Mouse (Mus musculus) MEL (cell line): ENCODE results near the gene Uhrf2. TPM values are rescaled to one million over a fixed set of nuclear protein-coding genes. Genes with fewer than 3 reads are reported as not detected.

Experiments used
- DNase-seq: peaks from one replicate; pipeline ENCODE4 v3.0.0; 2011; ENCODE audit warnings: low read depth, low spot score
- H3K27ac ChIP-seq: 2 replicates; pipeline ENCODE4 v1.5.1; 2012; ENCODE audit warnings: low read depth, mild to moderate bottlenecking, control low read depth, low read length, moderate library complexity; ENCODE audit not compliant: control insufficient read depth
- H3K27me3 ChIP-seq, 2 experiments: fragments of 150-350 bp in 1 of 2; sonication (generic) in 1 of 2; 2 replicates each; pipeline ENCODE4 v1.6.1; 2012; ENCODE audit warnings: low read length in 2 of 2, mild to moderate bottlenecking in 2 of 2, improper control_type of control experiment in 1 of 2, moderate library complexity in 1 of 2; ENCODE audit not compliant: insufficient read depth in 2 of 2, control insufficient read depth in 1 of 2
- H3K36me3 ChIP-seq, 2 experiments: 2 replicates each; pipeline ENCODE4 v1.6.1; 2012 to 2014; ENCODE audit warnings: low read length in 2 of 2, improper control_type of control experiment in 1 of 2, inconsistent platforms in 1 of 2, mild to moderate bottlenecking in 1 of 2; ENCODE audit not compliant: insufficient read depth in 2 of 2, control insufficient read depth in 1 of 2
- H3K4me1 ChIP-seq, 2 experiments: fragments of 150-350 bp in 1 of 2; sonication (generic) in 1 of 2; 2 replicates each; pipeline ENCODE4 v1.6.1; 2012; ENCODE audit warnings: low read length in 2 of 2, improper control_type of control experiment in 1 of 2, mild to moderate bottlenecking in 1 of 2; ENCODE audit not compliant: insufficient read depth in 2 of 2, control insufficient read depth in 1 of 2
- H3K4me3 ChIP-seq, 2 experiments: fragments of 150-350 bp in 1 of 2; sonication (generic) in 1 of 2; 2 replicates each; pipeline ENCODE4 v1.5.1; 2012; ENCODE audit warnings: low read depth in 2 of 2, low read length in 2 of 2, mild to moderate bottlenecking in 2 of 2, moderate library complexity in 2 of 2, control low read depth in 1 of 2, improper control_type of control experiment in 1 of 2; ENCODE audit not compliant: control insufficient read depth in 1 of 2, insufficient read depth in 1 of 2
- H3K79me2 ChIP-seq: 2 replicates; pipeline ENCODE4 v1.6.1; 2012; ENCODE audit warnings: mild to moderate bottlenecking, low read length, moderate library complexity; ENCODE audit not compliant: control insufficient read depth, poor library complexity, insufficient read depth
- H3K9ac ChIP-seq: 2 replicates; pipeline ENCODE4 v1.6.1; 2012; ENCODE audit warnings: low read depth, mild to moderate bottlenecking, control low read depth, low read length, moderate library complexity; ENCODE audit not compliant: control insufficient read depth, poor library complexity, severe bottlenecking
- H3K9me3 ChIP-seq: fragments of 150-350 bp; sonication (generic); replicated peaks from 2 replicates; pipeline ENCODE4 v1.6.1; 2012; ENCODE audit warnings: mild to moderate bottlenecking, low read length, improper control_type of control experiment, moderate library complexity; ENCODE audit not compliant: insufficient read depth
- BHLHE40 ChIP-seq: IDR thresholded peaks from 2 replicates; pipeline ENCODE4 v1.6.1; 2012; ENCODE audit warnings: low read depth, mild to moderate bottlenecking, inconsistent platforms, low read length, improper control_type of control experiment, borderline replicate concordance
- CHD1 ChIP-seq: IDR thresholded peaks from 2 replicates; pipeline ENCODE4 v1.6.1; 2012; ENCODE audit warnings: low read depth, mild to moderate bottlenecking, inconsistent platforms, low read length, improper control_type of control experiment
- CHD2 ChIP-seq: IDR thresholded peaks from 2 replicates; pipeline ENCODE4 v1.6.1; 2011; ENCODE audit warnings: low read length, improper control_type of control experiment
- CTCF ChIP-seq, 3 experiments: IDR thresholded peaks in 2 of 3; conservative IDR thresholded peaks in 1 of 3; 2 replicates each; pipeline ENCODE4 v1.5.1; 2011 to 2012; ENCODE audit warnings: low read length in 3 of 3, low read depth in 2 of 3, mild to moderate bottlenecking in 2 of 3, improper control_type of control experiment in 1 of 3, inconsistent platforms in 1 of 3, mixed read lengths in 1 of 3, moderate library complexity in 1 of 3; ENCODE audit not compliant: control insufficient read depth in 1 of 3, insufficient read depth in 1 of 3, poor library complexity in 1 of 3, severe bottlenecking in 1 of 3
- ELF1 ChIP-seq: IDR thresholded peaks from 2 replicates; pipeline ENCODE4 v1.6.1; 2014; ENCODE audit warnings: low read depth, mild to moderate bottlenecking, inconsistent platforms, low read length, improper control_type of control experiment, moderate library complexity
- EP300 ChIP-seq, 2 experiments: IDR thresholded peaks; 2 replicates each; pipeline ENCODE4 v1.6.1; 2011; ENCODE audit warnings: improper control_type of control experiment in 2 of 2, low read length in 2 of 2, low read depth in 1 of 2, mild to moderate bottlenecking in 1 of 2
- ETS1 ChIP-seq: IDR thresholded peaks from 2 replicates; pipeline ENCODE4 v1.6.1; 2012; ENCODE audit warnings: low read depth, mild to moderate bottlenecking, inconsistent platforms, low read length, improper control_type of control experiment, moderate library complexity
- GABPA ChIP-seq: IDR thresholded peaks from 2 replicates; pipeline ENCODE4 v1.6.1; 2012; ENCODE audit warnings: low read depth, mild to moderate bottlenecking, inconsistent platforms, low read length, improper control_type of control experiment, moderate library complexity
- HCFC1 ChIP-seq: IDR thresholded peaks from 2 replicates; pipeline ENCODE4 v1.6.1; 2012; ENCODE audit warnings: low read depth, mild to moderate bottlenecking, inconsistent platforms, low read length, improper control_type of control experiment, moderate library complexity
- JUND ChIP-seq: IDR thresholded peaks from 2 replicates; pipeline ENCODE4 v1.6.1; 2011; ENCODE audit warnings: low read depth, mild to moderate bottlenecking, improper control_type of control experiment, low read length
- MAFK ChIP-seq: IDR thresholded peaks from 2 replicates; pipeline ENCODE4 v1.6.1; 2011; ENCODE audit warnings: low read depth, mild to moderate bottlenecking, low read length, improper control_type of control experiment, borderline replicate concordance
- MAX ChIP-seq: IDR thresholded peaks from 2 replicates; pipeline ENCODE4 v1.6.1; 2011; ENCODE audit warnings: low read length, improper control_type of control experiment
- MAZ ChIP-seq: IDR thresholded peaks from 2 replicates; pipeline ENCODE4 v1.6.1; 2012; ENCODE audit warnings: low read depth, mild to moderate bottlenecking, inconsistent platforms, low read length, improper control_type of control experiment
- MEF2A ChIP-seq: IDR thresholded peaks from 2 replicates; pipeline ENCODE4 v1.6.1; 2014; ENCODE audit warnings: low read depth, mild to moderate bottlenecking, inconsistent platforms, low read length, improper control_type of control experiment; ENCODE audit not compliant: poor library complexity, insufficient replicate concordance, severe bottlenecking; ENCODE audit errors: extremely low read depth
- MYC ChIP-seq: IDR thresholded peaks from 2 replicates; pipeline ENCODE4 v1.6.1; 2011; ENCODE audit warnings: low read depth, mild to moderate bottlenecking, low read length, improper control_type of control experiment, moderate library complexity
- NELFE ChIP-seq: IDR thresholded peaks from 2 replicates; pipeline ENCODE4 v1.6.1; 2011; ENCODE audit warnings: low read depth, low read length, improper control_type of control experiment
- NRF1 ChIP-seq: IDR thresholded peaks from 2 replicates; pipeline ENCODE4 v1.6.1; 2014; ENCODE audit warnings: low read depth, mild to moderate bottlenecking, inconsistent platforms, low read length, improper control_type of control experiment, moderate library complexity; ENCODE audit not compliant: poor library complexity, insufficient read depth, severe bottlenecking
- POLR2A ChIP-seq, 2 experiments: IDR thresholded peaks; 2 replicates each; pipeline ENCODE4 v1.6.1; 2011 to 2012; ENCODE audit warnings: low read length in 2 of 2, mild to moderate bottlenecking in 2 of 2, control low read depth in 1 of 2, improper control_type of control experiment in 1 of 2, low read depth in 1 of 2, moderate library complexity in 1 of 2; ENCODE audit not compliant: control insufficient read depth in 1 of 2, insufficient read depth in 1 of 2, poor library complexity in 1 of 2
- POLR2AphosphoS2 ChIP-seq: IDR thresholded peaks from 2 replicates; pipeline ENCODE4 v1.6.1; 2011; ENCODE audit warnings: low read length, improper control_type of control experiment
- RCOR1 ChIP-seq: IDR thresholded peaks from 2 replicates; pipeline ENCODE4 v1.6.1; 2012; ENCODE audit warnings: low read depth, mild to moderate bottlenecking, inconsistent platforms, low read length, improper control_type of control experiment
- TAL1 ChIP-seq: IDR thresholded peaks from 2 replicates; pipeline ENCODE4 v1.6.1; 2012; ENCODE audit warnings: mild to moderate bottlenecking, inconsistent platforms, low read length, moderate library complexity, mixed read lengths
- TBP ChIP-seq: IDR thresholded peaks from 2 replicates; pipeline ENCODE4 v1.8.0; 2011; ENCODE audit warnings: low read depth, low read length, improper control_type of control experiment
- USF1 ChIP-seq: IDR thresholded peaks from 2 replicates; pipeline ENCODE4 v1.6.1; 2014; ENCODE audit warnings: low read depth, mild to moderate bottlenecking, inconsistent platforms, low read length, improper control_type of control experiment, moderate library complexity
- USF2 ChIP-seq, 2 experiments: IDR thresholded peaks; 2 replicates each; pipeline ENCODE4 v1.6.1; 2011 to 2012; ENCODE audit warnings: improper control_type of control experiment in 2 of 2, low read length in 2 of 2, borderline replicate concordance in 1 of 2, inconsistent platforms in 1 of 2, low read depth in 1 of 2, mild to moderate bottlenecking in 1 of 2; ENCODE audit not compliant: insufficient read depth in 1 of 2
- ZNF384 ChIP-seq: IDR thresholded peaks from 2 replicates; pipeline ENCODE4 v1.6.1; 2012; ENCODE audit warnings: low read depth, mild to moderate bottlenecking, inconsistent platforms, low read length, improper control_type of control experiment
- polyA plus RNA-seq, 2 experiments: library from polyadenylated mRNA; stranded (reverse) in 1 of 2; unstranded in 1 of 2; fragments of >175 nt in 1 of 2; fragments of >200 nt in 1 of 2; gene quantifications; 2 replicates each; pipeline versions ENCODE4 v1.2.1 to v1.2.4; 2012; ENCODE audit warnings: low replicate concordance in 2 of 2, low read depth in 1 of 2; ENCODE audit not compliant: insufficient read length in 2 of 2, insufficient read depth in 1 of 2, missing spikeins in 1 of 2
- total RNA-seq: library from RNA; depleted of rRNA; stranded (reverse); fragments of 300-350 nt; gene quantifications from 2 replicates; pipeline ENCODE4 v1.2.3, GENCODE M21; 2012

Uhrf2 gene
- total and polyA plus RNA-seq, 3 experiments = 18.0 to 19.0 TPM; not detected in 1

GRCm38 (mm10) chr19:30096186-30096585, 65.9 kb downstream of the Uhrf2 start:
- H3K9me3 ChIP-seq = no peaks in the 10 kb centered on the region
- no peaks in the 10 kb centered on the region for H3K4me1 ChIP-seq
- H3K4me3 ChIP-seq = no peak overlapping the region
- no peak for TF ChIP-seq ETS1
- no peak for TF ChIP-seq NRF1
- TF ChIP-seq JUND = no peak
- TF ChIP-seq HCFC1 = no peak
- no peak for TF ChIP-seq TAL1
- TF ChIP-seq CTCF (IDR thresholded peaks at IDR 0.05 in 2 of 3, conservative IDR thresholded peaks at IDR 0.05 in 1 of 3; ENCODE audit: control insufficient read depth in 1 of 3, insufficient read depth in 1 of 3, low read depth in 2 of 3, low read length in 3 of 3, poor library complexity in 1 of 3, severe bottlenecking in 1 of 3) = no peak
- TF ChIP-seq EP300 (IDR thresholded peaks at IDR 0.05; ENCODE audit: low read depth in 1 of 2, low read length in 2 of 2) = no peak
- TF ChIP-seq ZNF384 = no peak
- no peak for TF ChIP-seq MAFK
- TF ChIP-seq BHLHE40 = no peak
- TF ChIP-seq CHD2 = no peak
- TF ChIP-seq GABPA = no peak
- no peak for TF ChIP-seq CHD1
- TF ChIP-seq TBP = no peak
- no peak for TF ChIP-seq POLR2AphosphoS2
- TF ChIP-seq MAX = no peak
- TF ChIP-seq MYC = no peak
- no peak for TF ChIP-seq MAZ
- H3K36me3 ChIP-seq = no peaks in the 10 kb centered on the region
- H3K27me3 ChIP-seq = no peaks in the 10 kb centered on the region
- no peak overlapping the region for H3K27ac ChIP-seq
- H3K79me2 ChIP-seq = no peaks in the 10 kb centered on the region
- DNase-seq = no peak
- H3K9ac ChIP-seq = no peak overlapping the region

GRCm38 (mm10) chr19:30097039-30097438, 66.7 kb downstream of the Uhrf2 start:
- TF ChIP-seq MYC = no peak
- no peak for TF ChIP-seq NRF1
- no peak for TF ChIP-seq POLR2A (IDR thresholded peaks at IDR 0.05; ENCODE audit: control insufficient read depth in 1 of 2, insufficient read depth in 1 of 2, low read depth in 1 of 2, low read length in 2 of 2, poor library complexity in 1 of 2)
- TF ChIP-seq NELFE = no peak
- TF ChIP-seq USF2 (IDR thresholded peaks at IDR 0.05; ENCODE audit: borderline replicate concordance in 1 of 2, insufficient read depth in 1 of 2, low read depth in 1 of 2, low read length in 2 of 2) = no peak
- TF ChIP-seq ELF1 = no peak
- TF ChIP-seq USF1 = no peak
- TF ChIP-seq RCOR1 = no peak
- TF ChIP-seq MAX = no peak
- no peak for TF ChIP-seq MEF2A
- TF ChIP-seq, all 39 proteins: peak for 0
- Histone ChIP-seq H3K4me1 (no peaks in the 10 kb centered on the region), H3K4me3 (no peak overlapping the region), H3K79me2 (no peaks in the 10 kb centered on the region), H3K9me3 (no peaks in the 10 kb centered on the region), H3K9ac (no peak overlapping the region), H3K27ac (no peak overlapping the region), H3K27me3 (no peaks in the 10 kb centered on the region), H3K36me3 (no peaks in the 10 kb centered on the region)
- no peak for DNase-seq
